Comparison of ENCODE assay signal across 10 mouse cellular contexts in genomic region chr1:71505898-71506297, GRCm38 (mm10). TPM values are rescaled to one million over a fixed set of nuclear protein-coding genes. Genes with fewer than 3 reads are reported as not detected.
DNase-seq lines count a peak whose midpoint lies in the region; ATAC-seq and TF ChIP-seq lines count a peak whose summit lies in the region.
"Had no signal": no experiment of that assay in that cellular context is flagged by ENCODE, and none has a peak within 500 bp of the region (broad histone marks: within the 10 kb centered on the region; RNA-seq: fewer than 3 reads in every experiment).

No protein-coding gene starts in this region.

- no peaks in the 10 kb centered on the region for H3K4me1 ChIP-seq in kidney, embryonic 14.5 days (ENCODE audit: control insufficient read depth, insufficient read depth, low read length)
- peaks cover 4% of the 10 kb centered on the region; the same call in 1 of the 2 replicates for H3K4me1 ChIP-seq in E14TG2a.4 (replicated peaks; ENCODE audit: low read depth, low read length)
- H3K4me1 ChIP-seq in stomach, postnatal 0 days (replicated peaks; ENCODE audit: control insufficient read depth, insufficient read depth): no peaks in the 10 kb centered on the region

- peak; percentile 69 for TF ChIP-seq CTCF in E14TG2a.4 (conservative IDR thresholded peaks at IDR 0.05; ENCODE audit: low read length)
- peak; percentile 61; the same call in 1 of the 2 replicates for TF ChIP-seq CTCF in brain, embryonic 14.5 days (IDR thresholded peaks at IDR 0.05; ENCODE audit: borderline replicate concordance, extremely low read depth, insufficient read depth, insufficient read length)
- TF ChIP-seq CTCF in stomach, postnatal 0 days (IDR thresholded peaks at IDR 0.05; ENCODE audit: low read depth): peak; percentile 75

- H3K4me3 ChIP-seq in kidney, embryonic 14.5 days (ENCODE audit: low read length): no peak overlapping the region
- H3K4me3 ChIP-seq in E14TG2a.4 (replicated peaks; ENCODE audit: low read length): no peak overlapping the region
- no peak overlapping the region for H3K4me3 ChIP-seq in stomach, postnatal 0 days (ENCODE audit: low read depth, low read length)
- H3K4me3 ChIP-seq: embryonic facial prominence, embryonic 13.5 days; limb, embryonic 13.5 days had no signal

- no peak for DNase-seq in kidney, postnatal 4 days
- DNase-seq in brain, embryonic 14.5 days (ENCODE audit: low read depth): peak; percentile 74
- peak; percentile 12 for DNase-seq in kidney, postnatal 10 days
- DNase-seq in stomach, postnatal 0 days (ENCODE audit: low spot score): no peak
- DNase-seq in urinary bladder, postnatal 10 days (ENCODE audit: low spot score): no peak

- TF ChIP-seq EP300 in stomach, postnatal 0 days (optimal IDR thresholded peaks at IDR 0.05): no peak

- no peaks in the 10 kb centered on the region for H3K36me3 ChIP-seq in kidney, embryonic 14.5 days (ENCODE audit: control insufficient read depth, insufficient read depth, low read length)
- no peaks in the 10 kb centered on the region for H3K36me3 ChIP-seq in E14TG2a.4 (ENCODE audit: insufficient read depth, low read length)
- no peaks in the 10 kb centered on the region for H3K36me3 ChIP-seq in stomach, postnatal 0 days (ENCODE audit: control insufficient read depth, insufficient read depth, low read length)
- H3K36me3 ChIP-seq: embryonic facial prominence, embryonic 13.5 days; limb, embryonic 13.5 days had no signal

- WGBS in kidney, embryonic 14.5 days: 1% methylated on average over 5 of the region's 5 CpGs
- WGBS in stomach, postnatal 0 days: 5% methylated on average over 5 of the region's 5 CpGs

- no peak for TF ChIP-seq POLR2A in brain, embryonic 14.5 days (IDR thresholded peaks at IDR 0.05; ENCODE audit: borderline replicate concordance, extremely low read depth, insufficient read depth, insufficient read length, poor library complexity, severe bottlenecking)

- H3K4me2 ChIP-seq in kidney, embryonic 14.5 days (replicated peaks; ENCODE audit: low read depth, low read length): peak overlapping the region; percentile 22
- no peak overlapping the region for H3K4me2 ChIP-seq in stomach, postnatal 0 days (replicated peaks; ENCODE audit: low read depth)
- H3K4me2 ChIP-seq: embryonic facial prominence, embryonic 13.5 days; limb, embryonic 13.5 days had no signal

- no peak overlapping the region for H3K9ac ChIP-seq in kidney, embryonic 14.5 days (ENCODE audit: low read depth, low read length)
- H3K9ac ChIP-seq in stomach, postnatal 0 days (ENCODE audit: low read length): no peak overlapping the region
- H3K9ac ChIP-seq: embryonic facial prominence, embryonic 13.5 days; limb, embryonic 13.5 days had no signal

- ATAC-seq in kidney, embryonic 14.5 days (ENCODE audit: low FRiP score, low TSS enrichment): no peak
- ATAC-seq in stomach, postnatal 0 days (ENCODE audit: low FRiP score, low TSS enrichment): no peak
- no peak for ATAC-seq in inflammation-experienced regulatory T-cells, adult 6 months

- H3K9me3 ChIP-seq in kidney, embryonic 14.5 days (ENCODE audit: control insufficient read depth, low read length): no peaks in the 10 kb centered on the region
- no peaks in the 10 kb centered on the region for H3K9me3 ChIP-seq in E14TG2a.4 (ENCODE audit: low read length)
- no peaks in the 10 kb centered on the region for H3K9me3 ChIP-seq in stomach, postnatal 0 days (ENCODE audit: control insufficient read depth, low read length)
- H3K9me3 ChIP-seq: embryonic facial prominence, embryonic 13.5 days; limb, embryonic 13.5 days had no signal

- H3K27ac ChIP-seq in kidney, embryonic 14.5 days (ENCODE audit: low read depth, low read length): no peak overlapping the region
- H3K27ac ChIP-seq in stomach, postnatal 0 days (replicated peaks): no peak overlapping the region
- H3K27ac ChIP-seq: embryonic facial prominence, embryonic 13.5 days; limb, embryonic 13.5 days had no signal

- no peaks in the 10 kb centered on the region for H3K27me3 ChIP-seq in kidney, embryonic 14.5 days (ENCODE audit: control insufficient read depth, insufficient read depth, low read length)
- H3K27me3 ChIP-seq in E14TG2a.4 (ENCODE audit: insufficient read depth, low read length): no peaks in the 10 kb centered on the region
- no peaks in the 10 kb centered on the region for H3K27me3 ChIP-seq in stomach, postnatal 0 days (ENCODE audit: control insufficient read depth, insufficient read depth, low read length)
- H3K27me3 ChIP-seq: limb, embryonic 13.5 days had no signal

RNA-seq across cellular contexts. Expression of gene Atic, which starts 51.1 kb away (rescaled TPM):
- 50.4 and 73.8 TPM in 2 replicates for polyA plus RNA-seq in kidney, embryonic 14.5 days (2014; fragmentation: Nextera tagmentation; extraction: Ambion mirVana)
- polyA plus RNA-seq in brain, embryonic 14.5 days (2012; rRNA removed): 40.8 and 41.2 TPM in 2 replicates
- polyA plus RNA-seq in stomach, postnatal 0 days (2015; fragmentation: Nextera tagmentation; extraction: Ambion mirVana): 26.5 and 32.5 TPM in 2 replicates
- 10 to 100 TPM; 39.5 to 75.7 (median 60.7) TPM for polyA plus RNA-seq in inflammation-experienced regulatory T-cells, adult 6 months (2017; shearing (Covaris generic))

Comparison
In these comparisons a context has a peak if more than half of its experiments do, and no peak if none do; other contexts are left out.
1. DNase-seq: peak in brain, embryonic 14.5 days (single experiment) and kidney, postnatal 10 days (single experiment); none in kidney, postnatal 4 days (0 of 2), stomach, postnatal 0 days (single experiment) and urinary bladder, postnatal 10 days (single experiment).
2. Peak in every context shown above with its lines, with median percentiles within 50 percentile points of each other: CTCF ChIP-seq.